Mouse (Mus musculus) C2C12 (cell line): ENCODE results near the gene Slc25a19.

Experiments
- CTCF ChIP-seq: IDR thresholded peaks from one replicate; pipeline ENCODE4 v1.5.1; 2011; ENCODE audit not compliant: control insufficient read depth, insufficient read depth, insufficient read length
- MAX ChIP-seq: IDR thresholded peaks from one replicate; pipeline ENCODE4 v1.6.1; 2011; ENCODE audit warnings: mild to moderate bottlenecking, control low read depth
- MYOG ChIP-seq: IDR thresholded peaks from one replicate; pipeline ENCODE4 v1.6.1; 2011; ENCODE audit not compliant: control insufficient read depth, insufficient read length; ENCODE audit errors: extremely low read depth

GRCm38 (mm10) chr11:115635041-115635440 is 6.9 kb upstream of the Slc25a19 start:
- TF ChIP-seq CTCF, result no peak
- TF ChIP-seq MYOG, result no peak
- no peak for TF ChIP-seq MAX
